Mouse (Mus musculus): ENCODE measurements around the gene Col4a3. TPM values are rescaled to one million over a fixed set of nuclear protein-coding genes. Genes with fewer than 3 reads are reported as not detected.

The Col4a3 gene
- polyA plus RNA-seq, 1 experiment, result 0.08 TPM

GRCm38 (mm10) chr1:82725026-82725874 is 138.5 kb downstream of the Col4a3 start:
- Histone ChIP-seq H3K4me2 (ENCODE audit: low read depth) (peak overlapping the region; percentile 98), H3K4me3 (peak overlapping the region; percentile 73), H3K27me3 (ENCODE audit: control insufficient read depth, insufficient read depth, insufficient read length) (peaks cover 5% of the 10 kb centered on the region), H3ac (ENCODE audit: control insufficient read depth, insufficient read length) (peak overlapping the region; percentile 59), H3K36me3 (ENCODE audit: control insufficient read depth, insufficient read depth) (peaks cover 19% of the 10 kb centered on the region), H3K79me2 (ENCODE audit: control insufficient read depth, insufficient read depth) (peaks cover 29% of the 10 kb centered on the region)
- TF ChIP-seq TCF3 (IDR thresholded peaks at IDR 0.05; ENCODE audit: insufficient read length, low read depth) (no peak), CEBPB (IDR thresholded peaks at IDR 0.05; ENCODE audit: insufficient read depth, poor library complexity, severe bottlenecking) (no peak), REST (IDR thresholded peaks at IDR 0.05; ENCODE audit: insufficient read depth, insufficient read length) (no peak), MAX (IDR thresholded peaks at IDR 0.05; ENCODE audit: low read depth) (no peak), TCF12 (IDR thresholded peaks at IDR 0.05; ENCODE audit: insufficient read depth, poor library complexity, severe bottlenecking) (no peak), USF1 (IDR thresholded peaks at IDR 0.05; ENCODE audit: low read depth) (no peak), SRF (IDR thresholded peaks at IDR 0.05; ENCODE audit: control insufficient read depth, insufficient read length, low read depth) (no peak), POLR2A (IDR thresholded peaks at IDR 0.05; ENCODE audit: insufficient read length, low read depth) (no peak), E2F4 (IDR thresholded peaks at IDR 0.05; ENCODE audit: insufficient read depth) (no peak), MYOD1 (IDR thresholded peaks at IDR 0.05; ENCODE audit: control insufficient read depth in 1 of 3, insufficient read length in 2 of 3, low read depth in 2 of 3) (no peak), POLR2AphosphoS2 (IDR thresholded peaks at IDR 0.05; ENCODE audit: insufficient read length, low read depth) (no peak), MYOG (IDR thresholded peaks at IDR 0.05; ENCODE audit: control insufficient read depth in 1 of 3, insufficient read depth in 1 of 3, insufficient read length in 2 of 3, low read depth in 2 of 3) (no peak)

GRCm38 (mm10) chr1:82725875-82726185 is 139.1 kb downstream of the Col4a3 start:
- no peak for TF ChIP-seq USF1 (IDR thresholded peaks at IDR 0.05; ENCODE audit: low read depth)
- H3K36me3 ChIP-seq (ENCODE audit: control insufficient read depth, insufficient read depth), result peaks cover 21% of the 10 kb centered on the region
- H3ac ChIP-seq (ENCODE audit: control insufficient read depth, insufficient read length), result no peak overlapping the region
- peaks cover under 1% of the 10 kb centered on the region for H3K27me3 ChIP-seq (ENCODE audit: control insufficient read depth, insufficient read depth, insufficient read length)
- peaks cover 29% of the 10 kb centered on the region for H3K79me2 ChIP-seq (ENCODE audit: control insufficient read depth, insufficient read depth)
- peak overlapping the region; percentile 73 for H3K4me3 ChIP-seq
- peak overlapping the region; percentile 98 for H3K4me2 ChIP-seq (ENCODE audit: low read depth)

DNA sequence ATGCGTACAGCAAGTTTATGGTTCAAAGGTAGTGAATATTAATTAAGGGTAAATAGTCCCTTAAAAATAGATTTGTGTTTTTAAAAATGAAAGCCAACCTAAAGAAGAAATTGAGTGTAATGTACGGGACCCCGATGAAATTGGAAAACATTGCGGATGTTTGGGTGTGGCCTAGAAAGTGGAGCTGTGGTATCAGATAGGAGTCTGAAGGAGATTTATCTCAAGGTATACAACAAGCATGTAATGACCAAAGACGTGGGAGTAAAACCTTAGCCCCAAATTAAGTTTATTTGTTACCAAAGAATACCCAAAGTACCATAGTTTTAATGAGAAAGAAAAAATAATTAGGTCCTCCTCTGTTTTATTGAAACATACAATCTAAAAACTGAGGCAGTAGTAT is 139.8 kb downstream of the Col4a3 start:
- TF ChIP-seq SRF (IDR thresholded peaks at IDR 0.05; ENCODE audit: control insufficient read depth, insufficient read length, low read depth) (no peak), USF1 (IDR thresholded peaks at IDR 0.05; ENCODE audit: low read depth) (no peak), POLR2A (IDR thresholded peaks at IDR 0.05; ENCODE audit: insufficient read length, low read depth) (no peak), CEBPB (IDR thresholded peaks at IDR 0.05; ENCODE audit: insufficient read depth, poor library complexity, severe bottlenecking) (no peak), REST (IDR thresholded peaks at IDR 0.05; ENCODE audit: insufficient read depth, insufficient read length) (no peak), TCF12 (IDR thresholded peaks at IDR 0.05; ENCODE audit: insufficient read depth, poor library complexity, severe bottlenecking) (no peak), TCF3 (IDR thresholded peaks at IDR 0.05; ENCODE audit: insufficient read length, low read depth) (no peak), POLR2AphosphoS2 (IDR thresholded peaks at IDR 0.05; ENCODE audit: insufficient read length, low read depth) (no peak), E2F4 (IDR thresholded peaks at IDR 0.05; ENCODE audit: insufficient read depth) (no peak), MAX (IDR thresholded peaks at IDR 0.05; ENCODE audit: low read depth) (no peak), MYOD1 (IDR thresholded peaks at IDR 0.05; ENCODE audit: control insufficient read depth in 1 of 3, insufficient read length in 2 of 3, low read depth in 2 of 3) (no peak), MYOG (IDR thresholded peaks at IDR 0.05; ENCODE audit: control insufficient read depth in 1 of 3, insufficient read depth in 1 of 3, insufficient read length in 2 of 3, low read depth in 2 of 3) (no peak)
- Histone ChIP-seq H3ac (ENCODE audit: control insufficient read depth, insufficient read length) (no peak overlapping the region), H3K4me2 (ENCODE audit: low read depth) (peak overlapping the region; percentile 98), H3K4me3 (peak overlapping the region; percentile 73), H3K79me2 (ENCODE audit: control insufficient read depth, insufficient read depth) (peaks cover 32% of the 10 kb centered on the region), H3K27me3 (ENCODE audit: control insufficient read depth, insufficient read depth, insufficient read length) (no peaks in the 10 kb centered on the region), H3K36me3 (ENCODE audit: control insufficient read depth, insufficient read depth) (peaks cover 27% of the 10 kb centered on the region)

DNA sequence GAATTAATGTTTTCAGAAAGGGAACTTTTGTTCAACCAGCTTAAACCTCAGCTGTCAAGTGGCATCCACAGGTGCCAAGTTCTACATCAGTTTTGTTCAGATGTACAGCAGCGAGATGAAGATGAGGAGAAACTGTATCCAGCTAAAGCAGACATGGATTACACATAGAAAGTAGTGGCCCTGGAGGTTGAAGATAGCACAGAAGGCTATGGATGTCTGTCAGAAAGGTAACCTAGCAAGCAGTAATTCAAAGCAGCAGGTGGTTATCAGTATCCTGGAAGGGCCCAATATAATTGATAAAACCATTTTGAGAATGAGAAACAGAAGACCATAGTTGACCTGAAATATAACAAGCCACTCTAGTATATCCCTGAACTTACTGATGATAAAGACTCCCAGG is 146.6 kb downstream of the Col4a3 start:
- H3K4me2 ChIP-seq (ENCODE audit: low read depth), result no peak overlapping the region
- no peaks in the 10 kb centered on the region for H3K27me3 ChIP-seq (ENCODE audit: control insufficient read depth, insufficient read depth, insufficient read length)
- TF ChIP-seq POLR2A (IDR thresholded peaks at IDR 0.05; ENCODE audit: insufficient read length, low read depth) (no peak), E2F4 (IDR thresholded peaks at IDR 0.05; ENCODE audit: insufficient read depth) (no peak), REST (IDR thresholded peaks at IDR 0.05; ENCODE audit: insufficient read depth, insufficient read length) (no peak)
- no peak overlapping the region for H3K4me3 ChIP-seq
- H3ac ChIP-seq (ENCODE audit: control insufficient read depth, insufficient read length), result no peak overlapping the region
- H3K36me3 ChIP-seq (ENCODE audit: control insufficient read depth, insufficient read depth), result peaks cover 77% of the 10 kb centered on the region
- H3K79me2 ChIP-seq (ENCODE audit: control insufficient read depth, insufficient read depth), result peaks cover 6% of the 10 kb centered on the region

GRCm38 (mm10) chr1:82738066-82738465 is 151.3 kb downstream of the Col4a3 start:
- Histone ChIP-seq H3K36me3 (ENCODE audit: control insufficient read depth, insufficient read depth) (peaks cover 63% of the 10 kb centered on the region), H3K4me2 (ENCODE audit: low read depth) (no peak overlapping the region), H3K4me3 (no peak overlapping the region), H3K79me2 (ENCODE audit: control insufficient read depth, insufficient read depth) (peaks cover 5% of the 10 kb centered on the region), H3K27me3 (ENCODE audit: control insufficient read depth, insufficient read depth, insufficient read length) (no peaks in the 10 kb centered on the region), H3ac (ENCODE audit: control insufficient read depth, insufficient read length) (no peak overlapping the region)
- TF ChIP-seq TCF12 (IDR thresholded peaks at IDR 0.05; ENCODE audit: insufficient read depth, poor library complexity, severe bottlenecking), result no peak
- TF ChIP-seq SRF (IDR thresholded peaks at IDR 0.05; ENCODE audit: control insufficient read depth, insufficient read length, low read depth), result no peak
- no peak for TF ChIP-seq POLR2A (IDR thresholded peaks at IDR 0.05; ENCODE audit: insufficient read length, low read depth)
- no peak for TF ChIP-seq CEBPB (IDR thresholded peaks at IDR 0.05; ENCODE audit: insufficient read depth, poor library complexity, severe bottlenecking)
- no peak for TF ChIP-seq TCF3 (IDR thresholded peaks at IDR 0.05; ENCODE audit: insufficient read length, low read depth)
- no peak for TF ChIP-seq USF1 (IDR thresholded peaks at IDR 0.05; ENCODE audit: low read depth)
- no peak for TF ChIP-seq E2F4 (IDR thresholded peaks at IDR 0.05; ENCODE audit: insufficient read depth)
- no peak for TF ChIP-seq MAX (IDR thresholded peaks at IDR 0.05; ENCODE audit: low read depth)
- TF ChIP-seq MYOD1 (IDR thresholded peaks at IDR 0.05; ENCODE audit: control insufficient read depth in 1 of 3, insufficient read length in 2 of 3, low read depth in 2 of 3), result no peak
- no peak for TF ChIP-seq POLR2AphosphoS2 (IDR thresholded peaks at IDR 0.05; ENCODE audit: insufficient read length, low read depth)
- no peak for TF ChIP-seq MYOG (IDR thresholded peaks at IDR 0.05; ENCODE audit: control insufficient read depth in 1 of 3, insufficient read depth in 1 of 3, insufficient read length in 2 of 3, low read depth in 2 of 3)
- no peak for TF ChIP-seq REST (IDR thresholded peaks at IDR 0.05; ENCODE audit: insufficient read depth, insufficient read length)

Data from myocyte (in vitro differentiated cells).